Mouse (Mus musculus) layer of hippocampus, adult 9-11 months (tissue): ENCODE results near the gene P4ha2.

Source experiments
- DNase-seq: peaks from one replicate; pipeline ENCODE4 v3.0.0; 2022

Gene P4ha2

DNA sequence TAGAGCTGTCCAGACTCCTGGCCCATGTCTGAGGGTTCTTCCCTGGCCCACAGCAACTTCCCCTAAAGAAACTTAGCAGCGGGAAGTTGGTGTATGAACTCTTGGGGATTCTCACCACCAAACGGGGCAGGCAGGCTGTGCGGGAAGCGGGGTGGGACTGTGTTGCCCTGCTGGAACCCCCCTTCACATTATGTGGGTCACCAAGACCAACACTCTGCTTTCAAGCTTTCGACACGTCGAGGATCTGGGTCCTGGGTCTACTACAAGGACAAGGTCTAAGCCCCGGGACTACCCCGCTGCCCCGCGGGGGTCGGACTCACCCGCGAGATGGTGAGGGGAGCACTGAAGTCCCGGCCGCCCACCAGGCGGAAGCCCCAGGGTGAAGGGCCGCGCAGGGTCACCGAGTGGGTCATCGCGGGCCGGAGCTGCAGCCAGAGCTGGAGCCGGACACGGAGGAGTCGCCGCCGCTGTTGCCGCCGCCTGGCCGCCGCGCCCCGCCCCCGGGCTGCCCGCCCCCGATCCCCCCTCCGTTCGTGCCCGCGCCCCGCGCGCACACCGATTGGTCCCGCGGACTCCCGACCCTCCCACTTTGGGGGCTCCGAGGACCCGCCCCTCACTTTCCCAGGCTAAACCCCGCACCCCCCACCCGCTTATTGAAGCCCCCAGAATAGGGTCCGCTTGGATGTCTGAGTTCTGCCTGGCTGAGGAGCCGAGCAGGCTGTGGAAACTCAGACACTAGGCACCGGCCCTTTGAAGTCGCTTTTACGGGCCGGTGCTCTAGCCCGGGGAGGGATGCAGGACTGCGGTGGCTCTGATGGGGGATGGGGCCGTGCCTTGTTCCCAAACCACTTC is 31.1 kb upstream of the P4ha2 start, which contains the start of gene Pdlim4:
Gene Pdlim4 (minus strand): TSS at position 495 of the 852 bp plus-strand sequence.
- no peak for DNase-seq

DNA sequence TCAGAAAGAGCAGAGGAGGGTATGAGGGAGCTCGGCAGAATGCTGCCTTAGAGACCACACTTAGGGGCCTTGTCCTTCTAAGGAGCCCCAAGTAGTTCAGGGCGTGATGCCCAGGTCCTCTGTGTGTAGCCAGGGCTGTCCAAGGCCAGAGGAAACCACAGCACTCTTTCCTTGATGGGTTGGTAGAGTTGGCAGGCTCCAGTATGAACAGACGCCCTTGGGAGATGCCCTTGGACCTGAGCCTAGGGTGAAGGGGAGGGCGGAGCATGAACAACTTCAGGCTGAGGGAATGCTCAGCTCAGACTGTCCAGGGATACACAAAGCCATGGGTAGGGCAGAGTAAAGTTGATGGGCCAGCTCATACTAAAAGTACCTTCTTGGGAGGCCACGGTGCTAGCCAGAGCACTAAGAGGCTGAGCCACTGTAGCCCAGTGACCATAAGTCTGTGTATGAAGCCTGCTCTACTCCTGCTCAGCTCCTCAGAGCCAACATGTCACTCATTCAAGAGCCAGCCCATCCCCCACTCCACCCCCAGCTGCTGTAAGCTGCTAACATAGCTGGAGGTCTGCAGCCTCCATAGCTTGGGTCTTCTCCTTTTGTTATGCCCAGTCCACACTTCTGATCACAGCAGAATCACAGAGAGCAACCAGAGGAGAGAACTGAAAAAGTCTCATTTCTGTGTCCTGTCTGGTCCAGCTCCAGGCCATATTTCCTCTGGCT is 28.0 kb upstream of the P4ha2 start:
- no peak for DNase-seq

- DNase-seq: no peak
Measured at GRCm38 (mm10) chr11:54073291-54073690, 26.6 kb upstream of the P4ha2 start.

GRCm38 (mm10) chr11:54075353-54075752 is 24.5 kb upstream of the P4ha2 start:
- DNase-seq: no peak

DNA sequence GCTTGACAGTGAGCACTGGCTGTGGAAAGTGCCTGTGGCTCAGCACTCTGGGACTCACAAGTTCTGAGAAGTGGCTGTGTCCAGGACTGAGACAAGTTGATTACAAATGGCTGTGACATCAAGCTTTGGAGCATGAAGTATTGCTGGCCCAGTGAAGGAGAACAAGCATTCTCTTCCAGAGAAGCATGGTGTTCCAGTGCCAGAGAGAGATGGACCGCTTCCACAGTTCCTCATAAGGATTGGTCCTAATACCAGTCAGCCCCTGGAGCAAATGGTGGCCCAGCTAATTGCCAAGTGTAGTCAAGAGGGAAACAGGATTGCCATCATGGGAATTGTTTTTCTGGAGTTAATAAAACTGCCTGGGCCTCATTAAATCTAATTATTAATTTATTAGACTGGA is 23.8 kb upstream of the P4ha2 start:
- no peak for DNase-seq

GRCm38 (mm10) chr11:54080435-54080834 is 19.5 kb upstream of the P4ha2 start:
- no peak for DNase-seq

GRCm38 (mm10) chr11:54082725-54083124 is 17.2 kb upstream of the P4ha2 start:
- DNase-seq: no peak

GRCm38 (mm10) chr11:54084976-54085375 is 14.9 kb upstream of the P4ha2 start:
- no peak for DNase-seq

DNA sequence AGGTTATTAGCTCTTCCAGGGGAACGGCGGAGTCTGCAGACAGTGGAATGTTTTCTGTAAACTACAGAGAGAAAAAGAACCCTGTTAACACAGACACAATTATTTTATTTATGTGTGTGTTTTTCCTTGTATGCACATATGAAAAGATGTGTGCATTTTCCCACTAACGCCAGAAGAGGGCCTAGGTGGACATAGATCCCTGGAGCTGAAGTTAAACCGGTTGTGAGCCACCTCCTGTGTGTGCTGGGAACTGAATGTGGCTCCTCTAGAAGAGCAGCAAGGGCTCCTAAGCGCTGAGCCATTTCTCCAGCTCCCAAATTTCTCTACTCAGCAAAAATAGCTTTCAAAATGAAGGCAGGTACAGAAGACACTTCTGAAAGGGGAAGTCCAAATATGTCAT is 14.1 kb upstream of the P4ha2 start:
- DNase-seq: no peak

- no peak for DNase-seq
Measured at GRCm38 (mm10) chr11:54088253-54088946, 11.5 kb upstream of the P4ha2 start.

GRCm38 (mm10) chr11:54088947-54089317 is 11.0 kb upstream of the P4ha2 start:
- peak; percentile 65 for DNase-seq

- DNase-seq: no peak
Measured at GRCm38 (mm10) chr11:54090091-54090879, 9.6 kb upstream of the P4ha2 start.

DNA sequence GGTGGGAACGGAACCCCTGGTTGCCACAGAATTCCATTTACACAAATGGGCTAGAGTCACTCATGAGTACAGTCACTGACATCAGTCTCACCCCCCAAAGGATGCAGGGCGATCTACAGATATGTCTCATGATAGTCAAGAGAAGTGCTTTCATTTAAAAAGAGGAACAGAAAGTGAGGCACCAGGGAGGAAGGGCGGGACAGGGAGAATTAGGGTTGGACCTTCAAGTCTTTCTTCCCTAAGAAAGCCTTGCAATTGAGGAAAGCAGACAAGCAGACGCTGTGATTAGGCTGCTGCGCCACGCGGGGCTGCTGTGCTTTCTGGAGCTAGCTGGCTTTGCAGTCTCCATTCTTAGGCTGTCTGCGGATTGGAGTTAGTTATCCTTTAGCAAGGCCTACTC is 8.2 kb upstream of the P4ha2 start:
- DNase-seq: no peak

- no peak for DNase-seq
Measured at GRCm38 (mm10) chr11:54092188-54092587, 7.7 kb upstream of the P4ha2 start.

DNA sequence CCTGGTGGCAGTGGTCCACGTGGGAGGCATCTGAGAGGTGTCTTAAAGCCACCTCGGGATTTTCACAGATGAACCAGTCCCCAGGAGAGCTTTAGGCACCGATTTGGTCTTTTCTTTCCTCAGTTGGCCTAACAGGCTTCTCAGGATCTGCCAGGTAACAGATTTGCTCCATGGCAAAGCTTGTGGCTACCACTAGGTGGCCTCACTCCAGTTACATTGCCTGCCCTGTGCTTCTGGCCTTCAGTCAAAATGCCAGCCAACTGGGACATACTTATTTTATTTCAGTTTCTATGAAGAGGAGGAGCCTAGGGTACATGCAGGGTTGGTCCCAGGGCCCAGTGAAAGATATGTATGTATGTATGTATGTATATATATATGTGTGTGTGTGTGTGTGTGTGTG is 6.9 kb upstream of the P4ha2 start:
- DNase-seq: no peak

DNA sequence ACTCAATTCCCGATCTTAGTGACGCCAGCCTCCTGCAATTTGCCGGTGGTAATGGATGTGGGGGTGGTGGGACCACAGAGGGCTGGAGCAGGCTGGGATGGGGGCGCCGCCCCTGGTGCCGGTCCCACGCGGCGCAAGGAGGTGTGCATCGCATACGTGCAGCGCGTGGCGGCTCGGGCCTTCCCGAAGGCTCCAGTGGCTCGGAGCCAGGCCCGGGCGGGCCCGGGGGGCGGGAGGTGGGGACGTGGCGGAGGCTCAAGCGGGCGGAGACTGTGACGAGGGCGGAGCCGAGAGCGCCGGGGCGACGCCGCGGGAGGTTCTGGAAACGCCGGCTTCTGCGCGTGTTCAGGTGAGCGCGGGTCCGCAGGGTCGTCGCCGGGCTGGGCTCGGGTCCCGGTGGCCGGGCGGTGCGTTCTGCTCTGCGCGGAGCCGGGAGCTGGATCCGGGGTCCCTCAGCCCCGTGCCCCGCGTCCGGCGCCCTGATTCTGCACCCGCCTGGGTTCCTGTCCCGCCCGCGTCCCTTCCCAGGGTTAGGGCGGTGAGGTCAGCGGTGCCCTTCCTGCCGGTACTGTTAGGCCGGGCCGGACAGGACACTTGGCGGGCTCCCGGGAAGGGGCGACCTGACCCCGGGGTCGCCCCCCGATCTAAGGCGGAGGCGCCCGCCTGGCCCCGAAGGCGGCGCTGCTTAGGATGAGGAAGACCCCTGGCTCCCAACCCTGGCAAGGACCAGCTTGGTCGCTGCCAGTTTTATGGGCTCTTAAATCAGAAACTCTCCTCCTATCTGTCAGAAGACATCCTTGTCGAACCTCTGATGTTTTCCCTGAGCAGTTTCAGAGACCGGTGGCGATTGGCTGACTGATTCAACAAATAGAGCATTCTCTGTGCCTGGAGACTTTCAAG is 1.0 kb downstream of the P4ha2 start:
- no peak for DNase-seq

GRCm38 (mm10) chr11:54101701-54102100 is 1.8 kb downstream of the P4ha2 start:
- no peak for DNase-seq

DNA sequence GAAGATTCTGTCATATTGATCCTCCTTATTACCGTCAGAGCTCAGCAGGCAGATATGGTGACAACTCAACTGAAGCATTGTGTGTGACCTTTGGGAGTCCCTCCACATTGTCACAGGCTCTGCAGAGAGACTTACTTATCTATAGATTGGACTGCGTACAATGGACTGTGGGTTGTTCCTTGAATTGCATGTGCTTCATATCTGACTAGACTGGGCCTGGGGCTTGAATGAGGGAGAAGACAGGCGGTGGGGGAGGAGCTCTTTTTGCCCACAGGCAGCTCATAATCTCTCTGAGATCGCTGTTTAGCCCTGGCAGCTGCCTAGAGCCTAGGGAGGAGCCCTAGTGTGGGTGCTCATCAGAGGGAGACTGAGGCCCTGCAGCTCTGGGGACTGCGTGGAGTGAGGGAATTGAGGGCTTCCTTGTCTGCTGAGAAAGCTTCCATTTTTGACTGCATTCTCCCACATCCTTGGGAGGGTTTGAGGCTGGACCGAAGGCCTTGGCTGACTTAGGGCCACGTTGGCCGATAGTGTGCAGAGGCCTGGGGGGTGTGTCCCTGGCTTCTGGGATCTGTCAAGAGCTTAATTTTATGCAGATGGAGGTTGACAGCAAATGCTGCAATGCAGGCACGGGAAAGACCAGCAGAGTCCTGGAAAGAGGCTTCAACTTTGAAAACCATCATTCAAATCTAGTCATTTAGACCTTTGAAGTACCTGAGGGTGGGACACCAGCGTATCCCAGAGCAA is 3.0 kb downstream of the P4ha2 start:
- DNase-seq: no peak

DNA sequence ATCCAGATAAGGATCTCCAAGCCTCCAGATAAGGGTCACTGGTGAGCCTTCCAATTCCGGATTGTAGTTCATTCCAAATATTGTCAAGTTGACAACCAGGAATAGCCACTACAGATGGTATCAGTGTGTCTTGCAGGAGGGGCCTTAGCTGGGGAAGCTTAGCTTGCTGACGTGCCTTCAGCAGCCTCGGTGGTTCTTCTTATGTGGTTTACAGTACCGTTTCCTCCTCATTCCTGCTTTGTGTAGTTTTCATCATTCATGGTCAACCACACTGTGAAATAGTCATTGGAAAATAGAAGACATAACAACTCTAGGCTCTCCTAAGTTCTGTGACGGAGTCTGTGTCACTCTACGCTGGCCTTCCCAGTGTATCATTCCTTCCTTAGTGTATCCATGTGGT is 5.1 kb downstream of the P4ha2 start:
- DNase-seq: no peak

DNA sequence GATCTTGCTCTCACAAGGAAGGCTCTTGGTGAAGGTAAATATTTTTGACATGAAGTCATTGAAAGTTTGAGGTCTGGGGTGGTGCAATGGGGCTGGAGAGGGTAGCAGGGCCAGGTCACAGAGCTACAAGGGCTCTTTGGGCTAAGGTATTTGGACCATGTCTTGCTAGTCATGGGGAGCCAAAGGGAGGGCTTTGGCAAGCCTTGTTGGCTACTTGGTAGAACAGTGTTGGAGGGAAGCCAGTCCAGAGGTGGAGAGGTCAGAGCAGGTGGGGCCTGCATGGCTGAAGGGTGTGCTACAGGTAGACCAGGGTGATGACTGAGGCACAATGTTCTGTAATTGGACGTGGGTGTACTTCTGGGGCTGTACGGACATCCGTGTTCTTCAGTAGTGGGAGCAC is 6.8 kb downstream of the P4ha2 start:
- DNase-seq: no peak

DNA sequence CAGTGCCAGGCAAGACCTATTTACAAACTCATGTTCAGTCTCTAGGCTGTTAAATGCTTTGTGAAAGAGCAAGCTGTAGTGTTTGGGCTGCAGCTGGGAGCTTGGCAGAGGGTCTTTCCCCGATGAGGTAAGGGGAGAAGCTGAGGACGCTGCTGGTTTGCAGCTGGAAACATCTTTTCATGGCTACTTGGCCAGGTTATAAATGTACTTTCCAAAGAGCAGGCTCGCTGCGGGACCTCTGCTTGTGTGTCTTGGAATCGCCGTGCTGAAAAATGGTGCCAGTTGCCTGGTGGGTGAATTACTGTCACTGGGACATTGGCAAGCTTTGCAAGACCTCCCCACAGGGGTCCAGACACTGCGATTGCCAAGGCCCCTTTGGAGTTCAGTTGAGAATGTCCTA is 7.3 kb downstream of the P4ha2 start:
- DNase-seq: no peak
